Mouse (Mus musculus) midbrain, embryonic 11.5 days (tissue): ENCODE results near the gene Gm10719. TPM values are rescaled to one million over a fixed set of nuclear protein-coding genes. Genes with fewer than 3 reads are reported as not detected.
"Not testable (repeated sequence)": the region's sequence is repeated elsewhere in the genome, so short reads cannot be mapped to it uniquely, and the experiment has no call there.

ENCODE experiments used
- ATAC-seq: fragments of 200-750 bp; cut with Nextera tagmentation; 2 replicates; pipeline ENCODE4 v1.8.0; 2017; ENCODE audit warnings: moderate TSS enrichment, moderate library complexity; ENCODE audit not compliant: low FRiP score
- DNase-seq: peaks from one replicate; pipeline ENCODE4 v3.0.0; 2015; ENCODE audit warnings: low spot score; ENCODE audit errors: missing footprints
- H3K27ac ChIP-seq: fragments of 300-500 bp; sonication (generic); 2 replicates; pipeline ENCODE4 v1.5.1; 2014; ENCODE audit warnings: low read depth, low read length
- H3K27me3 ChIP-seq: fragments of 300-500 bp; sonication (generic); 2 replicates; pipeline ENCODE4 v1.6.1; 2014; ENCODE audit warnings: mild to moderate bottlenecking, low read length, moderate library complexity, mixed read lengths; ENCODE audit not compliant: control insufficient read depth, insufficient read depth
- H3K36me3 ChIP-seq: fragments of 300-500 bp; sonication (generic); 2 replicates; pipeline ENCODE4 v1.6.1; 2014; ENCODE audit warnings: mild to moderate bottlenecking, low read length, moderate library complexity, mixed read lengths; ENCODE audit not compliant: control insufficient read depth, insufficient read depth
- H3K4me1 ChIP-seq: fragments of 300-500 bp; sonication (generic); 2 replicates; pipeline ENCODE4 v1.6.1; 2014; ENCODE audit warnings: low read length; ENCODE audit not compliant: control insufficient read depth, insufficient read depth
- H3K4me2 ChIP-seq: fragments of 300-500 bp; sonication (generic); 2 replicates; pipeline ENCODE4 v1.6.1; 2014; ENCODE audit warnings: mild to moderate bottlenecking, moderate library complexity
- H3K4me3 ChIP-seq: fragments of 300-500 bp; sonication (generic); 2 replicates; pipeline ENCODE4 v1.5.1; 2014; ENCODE audit warnings: low read depth, low read length
- H3K9ac ChIP-seq: fragments of 300-500 bp; sonication (generic); 2 replicates; pipeline ENCODE4 v1.6.1; 2014; ENCODE audit warnings: low read length
- H3K9me3 ChIP-seq: fragments of 300-500 bp; sonication (generic); 2 replicates; pipeline ENCODE4 v1.6.1; 2016; ENCODE audit warnings: low read length; ENCODE audit not compliant: control insufficient read depth
- WGBS: fragments of 180-500 bp; shearing (Covaris S2); extraction: QIAGEN DNeasy Blood & Tissue Kit; methylation state at CpG from one replicate; pipeline ENCODE4 v1.1.7; 2014; 5-methylcytosine and 5-hydroxymethylcytosine counted together
- microRNA-seq: library from miRNA; unstranded; fragments of <30 nt; microRNA quantifications from one replicate; pipeline ENCODE4, GENCODE M21; 2017
- polyA plus RNA-seq: library from polyadenylated mRNA; unstranded; fragments of >200 nt; fragmentation: Nextera tagmentation; extraction: Ambion mirVana; gene quantifications from 2 replicates; pipeline ENCODE4 v1.2.1, GENCODE M21; 2014

The Gm10719 gene
- polyA plus RNA-seq, 1 experiment from 2014 or later: 0.29 TPM

DNA sequence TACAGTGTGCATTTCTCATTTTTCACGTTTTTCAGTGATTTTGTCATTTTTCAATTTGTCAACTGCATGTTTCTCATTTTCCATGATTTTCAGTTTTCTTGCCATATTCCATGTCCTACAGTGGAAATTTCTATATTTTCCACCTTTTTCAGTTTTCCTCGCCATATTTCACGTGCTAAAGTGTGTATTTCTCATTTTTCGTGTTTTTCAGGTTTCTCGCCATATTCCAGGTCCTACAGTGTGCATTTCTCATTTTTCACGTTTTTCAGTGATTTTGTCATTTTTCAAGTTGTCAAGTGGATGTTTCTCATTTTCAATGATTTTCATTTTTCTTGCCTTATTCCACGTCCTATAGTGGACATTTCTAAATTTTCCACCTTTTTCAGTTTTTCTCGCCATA lies 19.4 kb downstream of the Gm10719 start, which contains the start of gene Gm10715:
TSS of gene Gm10715 (plus strand) at position 301 of the 400 bp plus-strand sequence.
- H3K9me3 ChIP-seq, H3K27me3 ChIP-seq, ATAC-seq, H3K27ac ChIP-seq, DNase-seq, H3K4me3 ChIP-seq, H3K4me1 ChIP-seq, H3K4me2 ChIP-seq, H3K9ac ChIP-seq, H3K36me3 ChIP-seq: not testable (repeated sequence)
- WGBS: 69% methylated on average over 6 of the region's 8 CpGs

- not testable (repeated sequence) for H3K36me3 ChIP-seq, H3K9me3 ChIP-seq, ATAC-seq, H3K27ac ChIP-seq, H3K4me3 ChIP-seq, H3K4me1 ChIP-seq, H3K4me2 ChIP-seq, H3K9ac ChIP-seq, H3K27me3 ChIP-seq
- DNase-seq: peak; percentile 90
- WGBS: 61% methylated on average over 4 of the region's 4 CpGs
Observed at GRCm38 (mm10) chr9:3038161-3038560, 21.0 kb downstream of the Gm10719 start.

Small RNA genes lying within 50 kb of the gene (microRNA-seq; reads per million reads assigned to microRNA genes)
- not detected for gene Mir101c

Other genes starting within 250 kb of the Gm10719 start
- gene Gm10722, start 16.5 kb upstream of the Gm10719 start, polyA plus RNA-seq: not detected in 2 replicates
- gene Gm11168, start 14.1 kb upstream of the Gm10719 start, polyA plus RNA-seq: 0.34 TPM in 1 of 2 replicates, not detected in the other
- not detected in 2 replicates for gene Gm10721, start 4.3 kb upstream of the Gm10719 start, polyA plus RNA-seq
- not detected in 2 replicates for gene Gm10720, start 1.8 kb upstream of the Gm10719 start, polyA plus RNA-seq
- gene Gm10718, start 6.1 kb downstream of the Gm10719 start, polyA plus RNA-seq: 0.44 TPM in 1 of 2 replicates, not detected in the other
- 0.26 TPM in 1 of 2 replicates, not detected in the other for gene Gm10717, start 8.0 kb downstream of the Gm10719 start, polyA plus RNA-seq
- not detected in 2 replicates for gene Gm17535, start 17.2 kb downstream of the Gm10719 start, polyA plus RNA-seq
- not detected in 2 replicates for gene Gm10715, start 19.5 kb downstream of the Gm10719 start, polyA plus RNA-seq